Mouse (Mus musculus) neural tube, embryonic 12.5 days (tissue): ENCODE data around the gene Asna1. TPM values are rescaled to one million over a fixed set of nuclear protein-coding genes. Genes with fewer than 3 reads are reported as not detected.

ENCODE experiments used
- ATAC-seq: fragments of 200-750 bp; cut with Nextera tagmentation; 2 replicates; pipeline ENCODE4 v1.8.0; 2017; ENCODE audit warnings: low read depth, mild to moderate bottlenecking, moderate TSS enrichment, moderate library complexity; ENCODE audit not compliant: low FRiP score
- H3K27ac ChIP-seq: fragments of 300-500 bp; sonication (generic); 2 replicates; pipeline ENCODE4 v1.5.1; 2016
- H3K27me3 ChIP-seq: fragments of 300-500 bp; sonication (generic); replicated peaks from 2 replicates; pipeline ENCODE4 v1.6.1; 2016; ENCODE audit warnings: mild to moderate bottlenecking
- H3K36me3 ChIP-seq: fragments of 300-500 bp; sonication (generic); 2 replicates; pipeline ENCODE4 v1.6.1; 2016; ENCODE audit warnings: mild to moderate bottlenecking
- H3K4me1 ChIP-seq: fragments of 300-500 bp; sonication (generic); 2 replicates; pipeline ENCODE4 v1.6.1; 2016
- H3K4me2 ChIP-seq: fragments of 300-500 bp; sonication (generic); replicated peaks from 2 replicates; pipeline ENCODE4 v1.6.1; 2016; ENCODE audit warnings: mild to moderate bottlenecking
- H3K4me3 ChIP-seq: fragments of 300-500 bp; sonication (generic); 2 replicates; pipeline ENCODE4 v1.5.1; 2016
- H3K9ac ChIP-seq: fragments of 300-500 bp; sonication (generic); 2 replicates; pipeline ENCODE4 v1.6.1; 2016; ENCODE audit warnings: mild to moderate bottlenecking
- H3K9me3 ChIP-seq: fragments of 300-500 bp; sonication (generic); 2 replicates; pipeline ENCODE4 v1.6.1; 2016; ENCODE audit warnings: mild to moderate bottlenecking
- WGBS: fragments of 180-500 bp; shearing (Covaris S2); methylation state at CpG from one replicate; pipeline ENCODE4 v1.1.7; 2016; 5-methylcytosine and 5-hydroxymethylcytosine counted together
- polyA plus RNA-seq: library from polyadenylated mRNA; unstranded; fragments of >200 nt; fragmentation: Nextera tagmentation; extraction: Ambion mirVana; gene quantifications from 2 replicates; pipeline ENCODE4 v1.2.1, GENCODE M21; 2016

Asna1 gene
- polyA plus RNA-seq, 1 experiment from 2014 or later, result 144 TPM

- no peak for ATAC-seq
- Histone ChIP-seq H3K4me1 (peaks cover 7% of the 10 kb centered on the region; the same call in 1 of the 2 replicates), H3K9me3 (no peaks in the 10 kb centered on the region), H3K4me3 (no peak overlapping the region), H3K36me3 (no peaks in the 10 kb centered on the region), H3K27ac (no peak overlapping the region), H3K27me3 (peaks cover 60% of the 10 kb centered on the region), H3K4me2 (no peak overlapping the region), H3K9ac (no peak overlapping the region)
- 17% methylated on average over 28 of the region's 28 CpGs for WGBS
Observed at GRCm38 (mm10) chr8:85011242-85011641, 13.8 kb downstream of the Asna1 start.

DNA sequence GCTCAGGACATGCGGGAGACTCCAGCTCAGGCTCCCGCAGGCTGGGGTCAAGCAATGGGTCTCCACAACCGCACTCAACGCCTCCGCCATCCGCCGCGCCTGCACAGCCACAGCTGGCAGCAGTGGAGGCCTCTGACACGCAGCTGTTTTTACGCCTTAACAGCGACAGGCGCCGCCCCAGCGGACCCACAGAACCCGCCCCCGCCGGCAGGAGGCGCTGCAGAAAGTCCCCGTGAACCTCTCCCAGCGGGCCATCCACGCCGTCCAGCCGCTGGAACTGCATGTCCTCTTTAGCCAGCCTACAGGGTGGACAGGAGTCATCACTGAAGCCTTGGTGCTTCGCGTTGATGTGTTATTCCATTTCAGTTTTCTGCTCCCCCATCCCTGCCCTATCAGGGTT lies 17.4 kb downstream of the Asna1 start:
- no peak overlapping the region for H3K9ac ChIP-seq
- H3K4me2 ChIP-seq, result no peak overlapping the region
- 15% methylated on average over 25 of the region's 25 CpGs for WGBS
- no peaks in the 10 kb centered on the region for H3K9me3 ChIP-seq
- no peak for ATAC-seq
- no peak overlapping the region for H3K27ac ChIP-seq
- peaks cover 3% of the 10 kb centered on the region; the same call in 1 of the 2 replicates for H3K36me3 ChIP-seq
- H3K27me3 ChIP-seq, result peaks cover 38% of the 10 kb centered on the region
- no peaks in the 10 kb centered on the region for H3K4me1 ChIP-seq
- H3K4me3 ChIP-seq, result no peak overlapping the region

GRCm38 (mm10) chr8:84997649-84998295 lies 27.3 kb downstream of the Asna1 start:
- 8% methylated on average over 19 of the region's 19 CpGs for WGBS
- peak; percentile 75 for ATAC-seq
- 0 out of 2 replicates have a peak, but pooled peaks cover 3% of the 10 kb centered on the region for H3K9me3 ChIP-seq
- H3K27ac ChIP-seq, result no peak overlapping the region
- H3K36me3 ChIP-seq, result peaks cover 2% of the 10 kb centered on the region; the same call in 1 of the 2 replicates
- peaks cover 16% of the 10 kb centered on the region for H3K27me3 ChIP-seq
- no peak overlapping the region; the same call in 1 of the 2 replicates for H3K4me3 ChIP-seq
- peak overlapping the region; percentile 49 for H3K4me2 ChIP-seq
- H3K4me1 ChIP-seq, result peaks cover 9% of the 10 kb centered on the region; the same call in 1 of the 2 replicates
- peak overlapping the region; percentile 36; the same call in 1 of the 2 replicates for H3K9ac ChIP-seq

GRCm38 (mm10) chr8:84996978-84997377 lies 28.1 kb downstream of the Asna1 start:
- no peak overlapping the region for H3K9ac ChIP-seq
- H3K4me2 ChIP-seq, result no peak overlapping the region
- ATAC-seq, result no peak
- H3K36me3 ChIP-seq, result no peaks in the 10 kb centered on the region
- H3K9me3 ChIP-seq, result 0 out of 2 replicates have a peak, but pooled peaks cover 3% of the 10 kb centered on the region
- WGBS, result 79% methylated on average over 5 of the region's 5 CpGs
- peaks cover 9% of the 10 kb centered on the region; the same call in 1 of the 2 replicates for H3K4me1 ChIP-seq
- H3K27ac ChIP-seq, result no peak overlapping the region
- no peak overlapping the region for H3K4me3 ChIP-seq
- H3K27me3 ChIP-seq, result peaks cover 16% of the 10 kb centered on the region

- 0 out of 2 replicates have a peak, but pooled peaks cover 3% of the 10 kb centered on the region for H3K9me3 ChIP-seq
- H3K36me3 ChIP-seq, result no peaks in the 10 kb centered on the region
- peaks cover 14% of the 10 kb centered on the region; the same call in 1 of the 2 replicates for H3K4me1 ChIP-seq
- WGBS, result 23% methylated on average over 25 of the region's 25 CpGs
- no peak for ATAC-seq
- no peak overlapping the region for H3K4me3 ChIP-seq
- peaks cover 16% of the 10 kb centered on the region for H3K27me3 ChIP-seq
- H3K9ac ChIP-seq, result peak overlapping the region; percentile 26; the same call in 1 of the 2 replicates
- H3K4me2 ChIP-seq, result 0 out of 2 replicates have a peak overlapping the region, but pooled peaks have one; percentile 20
- no peak overlapping the region for H3K27ac ChIP-seq
Observed at GRCm38 (mm10) chr8:84995680-84996079, 29.4 kb downstream of the Asna1 start.

DNA sequence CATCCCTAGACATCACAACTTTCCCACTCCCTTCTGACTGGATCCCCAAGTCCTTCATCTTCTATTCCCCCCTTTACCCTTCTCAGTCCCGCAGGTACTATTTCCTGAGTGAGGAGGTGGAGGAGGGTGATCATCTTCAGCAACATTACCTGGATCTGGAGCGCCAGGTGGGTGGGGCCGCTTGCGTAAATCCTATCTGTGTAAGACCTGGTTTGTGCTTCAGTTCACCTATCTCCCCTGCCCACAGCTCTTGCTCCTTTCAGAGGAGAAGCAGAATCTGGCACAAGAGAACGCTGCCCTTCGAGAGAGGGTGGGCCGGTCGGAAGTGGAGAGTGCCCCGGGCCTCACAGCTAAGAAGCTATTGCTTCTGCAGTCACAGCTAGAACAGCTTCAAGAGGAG lies 30.7 kb downstream of the Asna1 start:
- Histone ChIP-seq H3K9me3 (0 out of 2 replicates have a peak, but pooled peaks cover 3% of the 10 kb centered on the region), H3K27me3 (peaks cover 16% of the 10 kb centered on the region), H3K27ac (no peak overlapping the region), H3K4me2 (no peak overlapping the region), H3K4me1 (peaks cover 15% of the 10 kb centered on the region; the same call in 1 of the 2 replicates), H3K36me3 (no peaks in the 10 kb centered on the region), H3K4me3 (no peak overlapping the region), H3K9ac (no peak overlapping the region)
- no peak for ATAC-seq
- WGBS, result 95% methylated on average over 9 of the region's 9 CpGs

GRCm38 (mm10) chr8:84990836-84991235 lies 34.2 kb downstream of the Asna1 start:
- peak; percentile 67 for ATAC-seq
- H3K9ac ChIP-seq, result peak overlapping the region; percentile 62
- no peaks in the 10 kb centered on the region for H3K9me3 ChIP-seq
- peaks cover 33% of the 10 kb centered on the region for H3K27me3 ChIP-seq
- WGBS, result 1% methylated on average over 15 of the region's 15 CpGs
- peak overlapping the region; percentile 55 for H3K4me3 ChIP-seq
- peak overlapping the region; percentile 89 for H3K4me2 ChIP-seq
- no peak overlapping the region for H3K27ac ChIP-seq
- no peaks in the 10 kb centered on the region for H3K36me3 ChIP-seq
- peaks cover 14% of the 10 kb centered on the region; the same call in 1 of the 2 replicates for H3K4me1 ChIP-seq

- H3K27ac ChIP-seq, result no peak within 1 kb of the TSS
- H3K4me3 ChIP-seq, result peak within 1 kb of the TSS; percentile 55
- H3K36me3 ChIP-seq, result no peaks in the 10 kb centered on the region
- H3K4me2 ChIP-seq, result peak within 1 kb of the TSS; percentile 89
- under 1% methylated on average over 28 of the region's 28 CpGs for WGBS
- peaks cover 16% of the 10 kb centered on the region for H3K4me1 ChIP-seq
- no peaks in the 10 kb centered on the region for H3K9me3 ChIP-seq
- peaks cover 28% of the 10 kb centered on the region for H3K27me3 ChIP-seq
- ATAC-seq, result peak; percentile 94
- H3K9ac ChIP-seq, result peak within 1 kb of the TSS; percentile 62
Observed at GRCm38 (mm10) chr8:84990349-84990748, 34.7 kb downstream of the Asna1 start, which contains the start of gene Hook2. Hook2 (plus strand) TSS chr8:84990603.

DNA sequence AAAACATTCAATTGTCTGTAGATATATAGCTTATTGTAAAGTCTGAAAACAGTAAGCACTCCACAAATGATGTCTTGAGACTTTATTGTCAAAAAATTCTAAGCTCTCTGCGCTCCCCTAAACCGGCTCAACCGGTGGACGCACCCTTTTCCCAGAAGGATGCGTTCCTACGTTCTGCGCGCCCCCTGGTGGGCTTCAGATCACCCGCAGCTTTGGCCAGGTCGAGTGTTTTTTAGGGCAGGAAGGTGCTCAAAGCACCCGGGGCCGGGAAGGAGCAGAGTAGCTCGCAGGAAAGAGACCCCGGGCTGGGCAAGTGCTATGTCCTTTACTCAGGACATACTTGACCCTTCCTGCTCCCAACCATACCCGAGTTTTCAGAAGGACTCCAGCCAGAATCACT lies 35.3 kb downstream of the Asna1 start:
- Histone ChIP-seq H3K4me1 (peaks cover 21% of the 10 kb centered on the region), H3K9ac (peak overlapping the region; percentile 61), H3K9me3 (no peaks in the 10 kb centered on the region), H3K4me2 (peak overlapping the region; percentile 89), H3K36me3 (no peaks in the 10 kb centered on the region), H3K4me3 (peak overlapping the region; percentile 55), H3K27ac (no peak overlapping the region), H3K27me3 (peaks cover 27% of the 10 kb centered on the region)
- ATAC-seq, result peak; percentile 74
- WGBS, result under 1% methylated on average over 15 of the region's 15 CpGs

- H3K9ac ChIP-seq, result no peak overlapping the region
- H3K36me3 ChIP-seq, result no peaks in the 10 kb centered on the region
- H3K4me2 ChIP-seq, result peak overlapping the region; percentile 89
- H3K4me1 ChIP-seq, result peaks cover 26% of the 10 kb centered on the region
- no peaks in the 10 kb centered on the region for H3K9me3 ChIP-seq
- H3K27me3 ChIP-seq, result peaks cover 27% of the 10 kb centered on the region
- no peak overlapping the region for H3K27ac ChIP-seq
- 8% methylated on average over 15 of the region's 15 CpGs for WGBS
- no peak overlapping the region for H3K4me3 ChIP-seq
- ATAC-seq, result no peak
Observed at GRCm38 (mm10) chr8:84989311-84989731, 35.8 kb downstream of the Asna1 start.

GRCm38 (mm10) chr8:84987903-84988302 lies 37.2 kb downstream of the Asna1 start:
- no peak for ATAC-seq
- Histone ChIP-seq H3K4me2 (no peak overlapping the region), H3K27ac (no peak overlapping the region), H3K36me3 (no peaks in the 10 kb centered on the region), H3K9me3 (no peaks in the 10 kb centered on the region), H3K4me3 (no peak overlapping the region), H3K27me3 (peaks cover 27% of the 10 kb centered on the region), H3K9ac (no peak overlapping the region), H3K4me1 (peaks cover 26% of the 10 kb centered on the region)
- 75% methylated on average over 2 of the region's 2 CpGs for WGBS

DNA sequence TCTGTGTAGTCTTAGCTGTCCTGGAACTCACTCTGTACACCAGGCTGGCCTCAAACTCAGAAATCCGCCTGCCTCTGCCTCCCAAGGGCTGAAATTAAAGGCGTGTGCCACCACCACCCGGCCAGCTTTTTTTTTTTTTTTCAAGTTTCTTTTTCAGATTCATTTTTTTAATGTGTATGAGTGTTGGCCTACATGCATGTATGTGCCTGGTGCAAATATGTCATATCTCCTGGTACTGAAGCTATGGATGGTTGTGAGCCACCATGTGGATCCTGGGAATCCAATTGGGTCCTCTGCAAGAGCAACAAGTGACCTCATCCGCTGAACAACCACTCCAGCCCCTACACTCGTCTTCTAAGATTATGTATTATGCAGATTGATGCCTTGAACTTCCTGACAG lies 37.7 kb downstream of the Asna1 start:
- no peaks in the 10 kb centered on the region for H3K9me3 ChIP-seq
- no peaks in the 10 kb centered on the region for H3K36me3 ChIP-seq
- no peak overlapping the region for H3K27ac ChIP-seq
- peaks cover 26% of the 10 kb centered on the region for H3K4me1 ChIP-seq
- no peak overlapping the region for H3K9ac ChIP-seq
- 83% methylated on average over 5 of the region's 5 CpGs for WGBS
- H3K4me3 ChIP-seq, result no peak overlapping the region
- H3K27me3 ChIP-seq, result peaks cover 32% of the 10 kb centered on the region
- no peak overlapping the region for H3K4me2 ChIP-seq
- no peak for ATAC-seq
